Mouse (Mus musculus): ENCODE results near the gene Nav3.

GRCm38 (mm10) chr10:110402950-110403349, 53.1 kb downstream of the Nav3 start:
- no peak for TF ChIP-seq CTCF (IDR thresholded peaks at IDR 0.05; ENCODE audit: borderline replicate concordance, extremely low read depth, insufficient read depth, insufficient read length)
- TF ChIP-seq POLR2A (IDR thresholded peaks at IDR 0.05; ENCODE audit: borderline replicate concordance, extremely low read depth, insufficient read depth, insufficient read length, poor library complexity, severe bottlenecking), result no peak
